Mouse (Mus musculus) liver, postnatal 0 days (tissue): ENCODE results near the gene Trub2.
"Not testable (repeated sequence)": the region's sequence is repeated elsewhere in the genome, so short reads cannot be mapped to it uniquely, and the experiment has no call there.

Experiments
- CTCF ChIP-seq: sonication (generic); IDR thresholded peaks from 2 replicates; pipeline ENCODE4 v1.5.1; 2016; ENCODE audit warnings: antibody characterized with exemption, low read depth
- EP300 ChIP-seq: IDR thresholded peaks from 2 replicates; pipeline ENCODE4 v1.6.1; 2016; ENCODE audit warnings: antibody characterized with exemption, low read depth, mild to moderate bottlenecking

DNA sequence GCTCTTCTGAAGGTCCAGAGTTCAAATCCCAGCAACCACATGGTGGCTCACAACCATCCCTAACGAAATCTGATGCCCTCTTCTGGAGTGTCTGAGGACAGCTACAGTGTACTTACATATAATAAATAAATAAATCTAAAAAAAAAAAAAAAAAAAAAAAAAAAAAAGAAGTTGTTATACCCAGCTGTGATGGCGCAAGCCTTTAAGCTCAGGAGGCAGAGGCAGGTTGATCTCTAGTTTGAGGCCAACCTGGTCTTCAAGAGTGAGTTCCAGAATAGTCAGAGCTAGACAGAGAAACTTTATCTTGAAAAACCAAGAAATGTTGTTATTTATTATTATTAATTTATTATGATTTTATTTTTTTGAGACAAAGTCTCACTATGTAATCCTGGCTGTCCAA is 7.0 kb downstream of the Trub2 start:
- TF ChIP-seq CTCF, EP300: not testable (repeated sequence)
